Mouse (Mus musculus) common myeloid progenitor, adult 5-6 weeks (primary cell): ENCODE measurements at regions not wholly inside any gene's neighbourhood (a gene's known extent, or its start where the extent isn't known, plus 50 kb on each side); places are given as distances from the start of the nearest gene placed in this dataset.
A peak's percentile ranks its signal among the peaks of the same experiment; 100 is the strongest.

Source experiments
- ATAC-seq: replicated peaks from 2 replicates; pipeline ENCODE4 v1.8.0; 2016; ENCODE audit warnings: low read depth, mild to moderate bottlenecking, moderate TSS enrichment, inconsistent platforms; ENCODE audit not compliant: poor library complexity, severe bottlenecking

GRCm38 (mm10) chr13:18063677-18064076 lies 70.5 kb upstream of the Yae1d1 start:
- no peak for ATAC-seq

GRCm38 (mm10) chr13:18060265-18060664 lies 67.1 kb upstream of the Yae1d1 start:
- ATAC-seq: no peak

DNA sequence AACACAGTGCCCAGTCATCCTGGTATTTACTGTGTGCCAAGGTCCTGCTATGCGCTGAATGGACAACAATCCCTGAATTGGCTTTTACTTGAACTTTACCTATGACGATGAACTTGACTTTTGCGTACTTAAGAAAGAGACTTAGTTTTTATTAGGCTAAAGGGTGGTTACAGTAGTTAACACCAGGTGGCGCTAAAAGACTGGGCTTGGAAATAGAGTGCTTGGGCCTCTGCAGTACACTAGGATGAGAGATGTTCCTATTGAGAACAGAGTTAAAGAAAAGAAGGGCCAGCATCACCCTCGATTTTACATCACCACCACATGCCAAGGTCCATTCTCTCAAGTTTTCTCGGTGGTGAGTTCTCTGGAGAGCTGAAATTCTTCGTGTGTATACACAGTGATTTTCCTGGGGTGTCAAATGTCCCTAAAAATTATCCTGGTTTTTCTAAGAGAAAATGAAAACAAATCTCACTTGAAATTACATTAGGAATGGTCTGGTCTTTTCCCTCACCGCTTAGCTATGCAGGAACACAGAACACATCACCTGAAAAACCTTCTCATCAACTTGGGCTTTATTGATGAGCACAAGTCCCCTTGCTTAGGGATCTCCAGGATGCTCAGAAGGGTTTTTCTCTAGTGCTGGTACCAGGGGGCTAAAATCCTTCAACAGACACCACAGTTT lies 64.2 kb upstream of the Yae1d1 start:
- ATAC-seq: 0 out of 2 replicates have a peak, but pooled peaks have one; percentile 60

GRCm38 (mm10) chr13:18056816-18057215 lies 63.7 kb upstream of the Yae1d1 start:
- ATAC-seq: no peak

DNA sequence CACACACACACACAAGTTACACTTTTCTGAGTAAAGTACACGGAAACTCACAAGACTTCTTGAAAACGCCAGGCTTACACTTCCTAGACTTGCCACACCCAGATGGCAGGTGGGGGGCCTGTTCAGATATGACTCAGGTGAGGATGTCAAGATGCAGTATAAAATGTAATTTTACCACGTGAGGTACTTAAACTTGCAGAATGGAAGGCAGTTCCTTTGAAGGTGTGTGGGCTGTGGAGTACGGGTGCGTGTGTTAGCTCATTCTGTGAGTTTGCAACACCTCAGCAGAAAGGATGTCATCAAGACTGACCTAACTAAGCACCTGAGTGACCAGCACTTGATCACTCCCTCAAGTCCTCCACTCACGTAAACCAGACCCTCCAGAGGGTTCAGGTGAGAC lies 50.0 kb upstream of the Yae1d1 start:
- ATAC-seq: no peak
